Mouse (Mus musculus): ENCODE data around the gene Tbc1d22a.
"Not testable (repeated sequence)": the region's sequence is repeated elsewhere in the genome, so short reads cannot be mapped to it uniquely, and the experiment has no call there.

The Tbc1d22a gene

DNA sequence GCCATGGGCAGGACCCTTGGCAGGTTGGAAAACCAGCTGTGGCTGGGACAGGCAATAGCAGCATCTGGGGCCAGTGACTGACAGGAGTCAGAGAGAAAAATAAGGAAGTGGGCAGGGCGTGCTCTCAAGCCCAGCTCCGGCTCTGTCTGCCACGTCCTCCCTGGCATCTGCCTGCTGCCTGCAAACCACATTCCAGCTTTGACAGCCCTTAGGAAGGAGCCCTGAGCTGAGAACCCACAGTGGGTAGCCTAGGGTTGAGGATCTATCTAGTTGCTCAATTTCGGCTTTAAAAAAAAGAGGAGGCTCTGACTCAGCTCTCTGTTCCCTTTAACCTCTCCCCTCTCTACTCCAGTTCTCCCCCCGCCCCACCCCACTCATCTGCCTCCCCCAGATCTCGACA lies 11.6 kb upstream of the Tbc1d22a start:
- in situ Hi-C loops (cut with MboI, MseI): no loop called here

DNA sequence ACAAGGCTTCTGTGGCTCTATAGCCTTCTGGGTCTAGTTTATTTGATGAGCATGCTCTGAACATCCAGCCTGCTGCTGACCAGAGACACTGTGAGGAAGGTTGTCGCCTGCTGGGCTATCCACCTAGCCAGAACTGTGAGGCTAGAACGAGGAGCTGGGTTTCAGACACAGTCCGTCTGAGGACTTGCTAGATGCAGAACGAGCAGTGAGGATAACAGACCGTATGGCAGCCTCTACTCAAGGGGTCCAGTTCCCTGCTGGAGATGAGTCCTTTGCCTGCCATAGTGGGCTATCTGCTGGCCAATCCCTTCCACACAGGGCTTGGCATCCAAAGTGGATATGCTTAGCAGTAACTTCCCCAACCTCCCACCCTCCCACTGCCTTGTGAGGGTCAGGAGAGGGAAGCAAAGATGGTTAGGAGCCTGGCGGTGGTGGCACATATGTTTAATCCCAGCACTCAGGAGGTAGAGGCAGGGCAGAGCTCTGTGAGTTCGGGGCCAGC lies 10.9 kb upstream of the Tbc1d22a start:
- in situ Hi-C loops (cut with MboI, MseI): no loop called here

DNA sequence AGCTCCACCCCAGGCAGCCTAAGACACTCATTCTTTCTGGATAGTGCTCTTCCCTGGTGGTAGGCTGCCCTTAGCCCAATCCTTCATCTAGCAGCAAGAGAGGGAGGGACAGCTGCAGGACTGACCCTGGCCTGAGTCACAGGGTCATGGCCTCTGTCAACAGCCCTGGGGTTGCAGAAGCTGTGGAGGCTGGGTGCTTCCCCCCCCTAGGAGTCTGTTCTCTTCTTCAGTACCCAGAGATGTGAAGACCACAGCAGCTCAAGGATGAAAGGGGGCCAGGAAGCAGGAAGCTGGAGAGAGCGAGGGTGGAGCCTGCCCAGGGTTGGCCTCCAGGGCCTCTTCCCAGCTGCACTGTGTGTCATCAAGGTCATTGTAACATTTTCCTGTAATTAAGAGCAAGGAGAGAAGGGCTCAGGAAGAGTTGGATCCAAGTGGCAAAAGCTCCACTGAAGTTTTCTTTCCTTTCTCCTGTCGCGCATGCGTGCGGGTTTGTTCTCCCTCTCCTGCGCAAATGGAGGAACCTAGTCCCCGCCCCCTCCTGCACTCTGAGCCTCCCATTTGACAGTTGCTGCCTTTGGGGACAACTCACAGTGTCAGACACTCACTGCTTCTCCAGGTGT lies 10.2 kb upstream of the Tbc1d22a start:
- in situ Hi-C loops (cut with MboI, MseI): no loop called here

DNA sequence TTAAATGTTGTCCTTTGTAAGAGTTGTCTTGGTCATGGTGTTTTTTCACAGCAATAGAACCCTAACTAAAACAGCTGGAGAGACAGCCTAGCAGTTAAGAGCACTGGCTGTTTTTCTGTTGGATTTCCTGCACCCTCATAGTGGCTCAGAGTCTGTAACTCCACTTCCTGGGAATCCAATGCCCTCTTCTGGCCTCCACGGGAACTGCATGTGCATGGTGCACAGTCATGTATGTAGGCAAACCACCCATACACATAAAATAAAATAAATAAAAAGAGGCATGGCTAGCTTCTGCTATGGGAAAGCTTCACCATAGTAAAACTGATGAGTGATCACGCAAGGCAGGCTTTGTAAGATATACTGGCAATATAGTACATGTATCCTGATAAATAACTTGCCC lies 9.0 kb upstream of the Tbc1d22a start:
- in situ Hi-C loops (cut with MboI, MseI): no loop called here

DNA sequence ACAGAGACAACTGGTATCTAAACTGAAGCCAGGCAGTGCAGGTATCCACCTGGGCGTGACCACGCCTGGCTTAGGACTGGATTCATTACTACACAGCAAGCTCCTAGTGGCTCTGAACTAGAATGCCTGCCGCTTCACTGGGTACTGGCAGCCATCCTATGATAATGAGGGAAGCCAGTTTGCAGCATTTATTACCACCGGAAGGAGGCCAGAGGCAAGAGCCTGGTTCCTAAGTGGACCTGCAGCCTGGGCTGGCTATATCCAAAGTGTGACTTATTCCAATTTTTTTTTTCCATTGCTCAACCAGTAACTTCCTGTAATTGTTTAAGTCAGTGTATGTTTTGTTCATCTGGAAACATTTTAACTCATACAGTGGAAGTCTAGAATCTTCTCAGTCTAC lies 7.9 kb upstream of the Tbc1d22a start:
- in situ Hi-C loops (cut with MboI, MseI): no loop called here

DNA sequence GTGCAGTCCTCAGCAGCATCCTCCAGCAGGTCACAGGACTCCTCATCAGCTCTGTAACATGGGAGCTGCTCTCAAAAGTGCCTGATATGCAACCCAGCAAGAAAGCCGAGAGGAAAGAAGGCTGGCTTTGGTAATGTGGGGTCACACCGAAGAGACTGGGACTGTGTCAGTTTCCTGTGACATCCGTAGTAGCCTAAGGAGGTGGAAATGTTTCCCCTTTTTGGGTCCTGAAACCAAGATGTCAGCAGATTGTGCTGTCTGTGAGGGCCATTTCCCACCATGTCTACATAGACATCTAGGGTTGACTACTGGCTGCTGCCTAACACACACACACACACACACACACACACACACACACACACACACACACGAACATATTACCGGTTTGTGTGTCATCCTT lies 2.1 kb upstream of the Tbc1d22a start:
- in situ Hi-C loops (cut with MboI, MseI): not testable (repeated sequence)

DNA sequence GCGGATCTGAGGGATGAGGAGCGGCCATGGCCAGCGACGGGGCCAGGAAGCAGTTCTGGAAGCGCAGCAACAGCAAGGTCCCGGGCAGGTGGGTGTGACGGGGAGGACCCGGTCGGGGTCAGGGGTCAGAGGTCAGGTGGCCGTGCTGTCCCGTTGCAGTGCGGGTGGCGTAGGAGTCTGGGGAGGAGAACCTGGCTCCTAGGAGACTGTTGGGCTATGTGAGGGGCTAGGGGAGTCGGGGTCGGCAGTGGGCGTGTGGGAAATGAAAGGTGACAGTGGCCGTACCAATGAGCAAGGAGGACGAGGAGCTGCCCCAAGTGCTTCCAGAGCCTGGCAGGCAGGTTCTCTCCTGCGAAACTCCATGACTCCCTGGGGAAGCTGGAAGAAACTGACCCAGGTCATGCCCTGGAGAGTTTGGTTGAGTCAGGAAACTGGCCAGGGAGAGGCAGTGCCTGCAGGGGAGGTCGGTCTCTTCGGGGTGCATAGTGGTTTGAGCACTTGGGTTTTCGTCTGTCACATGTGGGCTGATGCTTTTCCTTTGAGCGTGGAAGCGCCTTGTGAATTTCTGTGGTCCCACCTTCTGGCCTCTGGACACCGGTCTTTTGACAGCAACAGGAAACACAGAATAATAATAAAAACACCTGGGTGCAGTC lies 416 bp downstream of the Tbc1d22a start:
- in situ Hi-C loops (cut with MboI, MseI): no loop called here

DNA sequence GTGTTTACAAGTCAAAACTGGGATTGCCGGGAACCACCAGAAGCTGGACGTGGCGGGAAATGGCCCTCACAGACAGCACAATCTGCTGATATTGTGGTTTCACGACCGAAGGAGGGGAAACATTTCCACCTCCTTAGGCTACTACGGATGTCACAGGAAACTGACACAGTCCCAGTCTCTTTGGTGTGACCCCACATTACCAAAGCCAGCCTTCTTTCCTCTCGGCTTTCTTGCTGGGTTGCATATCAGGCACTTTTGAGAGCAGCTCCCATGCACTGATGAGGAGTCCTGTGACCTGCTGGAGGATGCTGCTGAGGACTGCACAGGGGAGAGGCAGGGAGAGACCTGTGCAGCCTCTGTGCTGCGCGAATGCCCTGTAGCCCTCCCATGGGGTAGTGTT lies 2.4 kb downstream of the Tbc1d22a start:
- in situ Hi-C loops (cut with MboI, MseI): not testable (repeated sequence)

DNA sequence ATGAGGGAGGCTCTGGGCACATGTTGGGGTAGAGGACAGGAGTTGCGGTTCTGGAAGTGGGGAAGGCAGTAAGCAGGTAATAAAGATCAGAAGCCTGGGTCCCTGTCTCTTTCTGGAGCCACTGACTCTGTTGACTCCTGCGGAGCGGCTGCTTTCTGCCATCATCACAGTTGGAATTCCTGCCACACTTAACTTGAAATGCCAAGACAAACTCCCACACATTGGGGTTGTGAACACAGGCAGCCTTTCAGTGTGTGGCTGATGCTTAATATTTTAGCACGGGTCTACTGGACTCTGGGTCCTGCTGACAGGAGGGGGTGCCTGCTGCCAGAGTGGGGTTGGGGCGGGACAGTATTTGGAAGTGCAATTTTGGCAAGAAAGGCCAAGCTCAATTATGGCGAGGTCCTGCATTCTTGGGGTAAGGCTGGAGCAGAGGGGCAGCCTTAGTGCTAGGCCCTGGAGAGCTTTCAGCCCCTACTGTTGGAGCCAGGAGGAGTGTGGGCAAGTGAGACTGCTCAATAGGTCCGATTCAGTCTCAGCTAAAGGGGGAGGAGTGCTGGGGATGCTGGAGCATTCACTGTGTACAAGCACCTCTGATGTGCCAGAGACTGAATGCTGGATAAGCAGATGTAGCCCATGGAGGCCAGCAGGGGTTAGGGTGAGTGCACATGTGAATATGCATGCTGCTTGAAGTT lies 5.4 kb downstream of the Tbc1d22a start:
- in situ Hi-C loops (cut with MboI, MseI): no loop called here

DNA sequence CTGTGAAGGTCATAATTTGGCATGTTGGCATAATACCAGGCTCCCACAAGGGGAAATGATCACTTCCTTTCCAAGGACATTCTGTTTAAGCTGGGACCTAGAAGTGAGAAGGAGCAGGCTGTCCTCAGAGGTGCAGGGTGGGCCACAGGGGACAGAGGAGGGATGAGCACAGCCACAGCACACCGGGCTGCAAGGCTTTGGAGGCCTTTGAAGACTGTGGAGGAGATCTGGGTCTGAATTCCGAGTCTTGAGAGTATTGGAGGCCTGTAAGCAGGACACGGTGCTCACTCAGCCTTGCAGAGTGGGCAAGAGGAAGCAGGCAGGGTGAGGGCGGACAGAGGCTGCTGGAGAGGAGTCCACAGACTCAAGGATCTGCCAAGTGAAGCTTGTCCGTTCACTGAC lies 6.0 kb downstream of the Tbc1d22a start:
- in situ Hi-C loops (cut with MboI, MseI): no loop called here

DNA sequence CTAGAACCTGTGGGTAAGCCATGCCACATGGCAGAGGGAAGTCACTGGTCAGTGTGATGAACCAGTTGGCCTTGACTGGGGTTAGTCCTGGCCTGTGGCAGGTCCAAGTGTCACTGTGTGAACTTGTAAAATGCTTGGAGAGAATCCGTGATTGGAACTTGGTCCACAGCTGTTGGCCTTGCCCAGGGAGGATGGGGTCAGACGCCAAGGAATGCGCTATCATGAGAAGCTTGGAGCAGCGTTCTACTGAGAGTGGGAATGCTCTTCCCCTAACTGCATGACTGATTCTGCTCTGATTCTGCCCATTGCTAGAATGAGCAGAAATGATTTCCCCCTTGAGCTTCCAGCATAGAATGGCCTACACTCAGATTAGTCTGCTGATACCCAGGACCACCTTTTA lies 6.5 kb downstream of the Tbc1d22a start:
- in situ Hi-C loops (cut with MboI, MseI): no loop called here

DNA sequence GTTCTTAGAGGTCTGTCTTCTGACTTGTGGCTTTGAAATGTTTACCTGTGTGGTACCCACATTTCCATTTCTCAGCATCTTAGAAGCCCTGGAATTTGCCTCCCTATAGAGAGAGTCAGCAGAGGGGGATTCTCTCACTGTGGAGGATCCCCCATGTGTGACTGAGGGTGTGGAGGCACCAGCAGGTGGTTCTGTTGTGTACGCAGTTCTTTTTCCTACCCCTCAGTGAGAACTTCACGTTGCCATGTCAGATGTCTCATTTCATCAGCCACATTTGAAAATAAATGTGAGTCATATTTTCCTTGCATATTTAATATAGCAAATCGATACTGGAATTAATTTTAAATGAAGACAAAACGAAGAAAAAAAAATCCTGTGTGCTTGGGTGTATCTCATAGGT lies 7.1 kb downstream of the Tbc1d22a start:
- in situ Hi-C loops (cut with MboI, MseI): no loop called here

DNA sequence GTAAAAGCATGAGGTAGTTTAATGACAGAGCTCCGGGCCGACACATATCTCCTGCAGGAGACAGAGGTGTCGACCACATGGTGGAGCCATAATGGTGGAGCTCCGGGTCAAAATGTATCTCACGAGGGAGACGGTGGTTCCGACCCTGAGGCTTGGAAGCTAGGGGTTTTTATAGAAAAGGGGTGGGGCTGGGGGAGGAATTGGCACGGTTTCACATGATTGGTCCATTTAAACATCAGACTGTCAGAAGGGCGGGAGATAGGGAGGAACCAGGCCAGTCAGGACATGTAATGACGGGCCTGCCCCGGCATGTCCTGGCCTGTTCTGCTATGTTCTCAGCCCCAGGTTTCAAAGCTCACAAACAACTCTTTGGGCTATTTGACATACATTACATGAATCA lies 7.6 kb downstream of the Tbc1d22a start:
- in situ Hi-C loops (cut with MboI, MseI): not testable (repeated sequence)

DNA sequence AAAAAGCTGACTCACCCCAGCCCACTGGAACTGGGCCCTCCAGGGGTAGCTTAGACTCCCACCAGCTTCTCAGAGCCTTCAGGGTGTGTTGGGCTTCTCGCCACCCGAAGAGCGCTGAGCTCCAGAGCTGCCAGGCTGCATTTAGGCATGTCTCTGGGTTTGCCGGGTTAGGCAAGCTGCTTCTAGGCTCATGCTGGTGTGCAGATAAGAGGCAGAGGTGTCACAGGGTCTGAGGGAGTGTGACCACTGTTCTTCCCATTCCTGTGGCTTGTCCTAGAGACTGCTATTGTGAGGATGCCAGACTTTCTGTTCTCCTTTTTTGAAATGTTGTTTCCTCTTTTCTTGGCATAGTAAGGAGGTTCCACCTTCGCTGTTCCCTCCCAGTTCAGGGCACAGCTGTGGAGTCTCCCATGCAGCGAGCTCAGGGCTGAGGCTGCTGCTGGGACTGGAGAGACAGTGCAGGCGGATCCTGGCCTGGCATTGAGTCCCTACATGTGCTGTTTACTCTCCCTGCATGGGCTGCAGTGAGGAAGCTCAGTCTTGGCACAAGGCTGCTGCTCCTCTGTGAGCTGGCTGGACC lies 10.8 kb downstream of the Tbc1d22a start:
- in situ Hi-C loops (cut with MboI, MseI): no loop called here

DNA sequence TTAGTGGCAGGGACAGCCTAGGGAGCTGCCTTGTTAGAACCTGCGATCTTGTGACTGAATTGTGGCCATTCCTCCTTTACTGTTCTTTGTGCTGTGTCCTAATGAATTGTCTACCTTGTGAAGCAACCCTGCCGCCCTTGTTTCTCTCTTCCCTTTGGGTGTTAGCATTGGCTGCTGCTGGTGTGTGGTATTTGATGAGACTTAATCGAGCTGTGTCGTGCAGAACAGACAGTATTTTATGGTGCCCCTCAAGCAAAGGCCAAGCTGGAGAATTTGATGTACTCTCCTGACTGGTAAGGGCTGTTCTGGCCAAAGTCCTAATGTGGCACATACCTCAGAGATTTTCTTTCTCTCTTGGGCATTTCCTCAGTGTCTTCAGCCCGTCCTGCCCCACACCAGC lies 12.0 kb downstream of the Tbc1d22a start:
- in situ Hi-C loops (cut with MboI, MseI): no loop called here

DNA sequence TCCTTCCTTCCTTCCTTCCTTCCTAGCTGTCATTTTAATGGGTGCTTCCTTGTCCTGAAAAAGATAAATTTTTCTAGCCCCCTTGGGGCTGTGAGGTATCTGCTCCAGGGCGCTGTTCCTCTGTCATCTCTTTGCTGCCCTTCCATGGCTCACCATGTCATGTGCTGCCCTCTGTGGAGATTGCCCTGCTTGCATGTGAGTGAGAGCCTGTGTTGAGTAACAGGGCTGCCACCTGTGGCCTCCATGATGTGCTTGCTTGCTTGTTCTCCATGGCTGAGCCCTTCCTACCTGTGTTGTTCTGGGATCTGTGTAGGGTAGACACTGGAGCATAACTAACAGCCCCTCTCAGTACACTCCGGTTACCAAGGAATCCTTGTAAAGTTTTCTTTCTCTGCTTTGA lies 12.7 kb downstream of the Tbc1d22a start:
- in situ Hi-C loops (cut with MboI, MseI): no loop called here

DNA sequence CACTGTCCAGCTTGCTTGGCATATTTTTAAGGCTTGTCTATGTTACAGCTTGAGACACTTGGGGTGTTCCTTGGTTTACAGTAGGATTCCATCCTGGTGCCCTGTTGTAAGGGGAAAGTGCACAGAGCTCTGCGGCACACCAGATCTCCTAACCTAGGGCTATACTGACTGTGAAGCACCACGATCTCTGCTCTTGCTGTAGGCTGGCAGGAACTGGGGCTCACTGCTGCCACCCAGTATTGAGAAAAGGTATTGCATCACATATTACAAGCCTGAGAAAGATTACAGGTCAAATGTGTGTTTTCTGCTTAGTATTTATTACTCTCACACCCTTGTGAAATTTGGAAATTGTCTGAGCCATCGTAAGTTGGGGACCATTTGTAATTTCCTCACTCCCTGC lies 13.9 kb downstream of the Tbc1d22a start:
- in situ Hi-C loops (cut with MboI, MseI): no loop called here

DNA sequence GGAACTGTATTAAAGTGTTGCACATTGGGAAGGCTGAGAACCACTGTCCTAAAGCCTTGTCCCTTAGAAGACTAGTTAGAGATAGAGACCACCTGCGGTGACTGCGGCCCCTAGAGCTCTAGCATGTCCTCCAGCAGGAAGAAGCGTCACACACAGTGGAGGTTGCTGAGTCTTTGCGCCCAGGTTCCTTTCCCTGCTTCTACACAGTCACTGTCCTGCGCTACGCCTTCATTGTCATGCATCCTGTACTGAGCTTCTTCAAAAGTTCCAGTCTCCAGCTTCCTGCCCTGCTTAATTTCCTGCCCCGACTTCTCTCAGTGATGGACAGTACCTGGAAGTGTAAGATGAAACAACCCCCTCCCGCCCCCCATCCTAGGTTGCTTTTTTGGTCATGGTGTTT lies 14.8 kb downstream of the Tbc1d22a start:
- in situ Hi-C loops (cut with MboI, MseI): no loop called here

DNA sequence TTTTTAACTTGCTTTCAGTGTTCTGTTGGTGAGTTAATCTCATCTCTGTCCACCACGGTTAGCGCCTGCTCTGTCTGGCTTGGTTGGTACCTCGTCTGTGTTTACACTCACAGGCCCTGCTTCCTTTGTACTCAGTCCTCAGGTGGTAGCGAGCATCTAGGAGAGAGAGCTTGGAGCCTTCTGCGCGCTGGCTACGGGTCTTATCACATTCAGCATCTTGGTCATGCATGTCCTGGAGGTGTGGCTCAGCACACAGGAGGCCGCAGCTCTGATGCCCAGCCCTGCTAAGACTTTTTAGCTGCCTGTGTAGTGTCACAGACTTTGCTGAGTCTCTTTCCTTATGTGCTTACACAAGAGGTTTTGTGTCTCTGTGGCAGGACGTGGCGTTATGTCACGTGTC lies 15.4 kb downstream of the Tbc1d22a start:
- in situ Hi-C loops (cut with MboI, MseI): no loop called here

DNA sequence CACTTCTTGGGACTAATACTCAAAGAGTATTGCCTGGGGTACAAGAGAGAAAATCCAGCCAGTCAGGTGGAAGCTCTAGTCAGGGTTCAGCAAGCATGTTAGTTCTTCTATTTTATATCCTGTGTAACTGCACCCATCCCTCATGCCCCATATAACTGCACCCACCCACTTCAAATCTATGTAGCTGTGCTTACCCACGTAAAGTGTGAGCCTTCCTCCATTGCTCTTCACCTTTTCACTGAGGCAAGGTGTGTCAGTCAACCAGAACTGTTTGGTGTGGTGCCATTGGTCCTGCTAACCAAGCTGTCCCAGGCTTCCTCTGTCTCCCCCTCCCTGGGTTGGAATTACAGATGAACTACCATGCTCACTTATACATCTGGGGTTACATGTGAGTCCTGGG lies 16.9 kb downstream of the Tbc1d22a start:
- in situ Hi-C loops (cut with MboI, MseI): no loop called here

DNA sequence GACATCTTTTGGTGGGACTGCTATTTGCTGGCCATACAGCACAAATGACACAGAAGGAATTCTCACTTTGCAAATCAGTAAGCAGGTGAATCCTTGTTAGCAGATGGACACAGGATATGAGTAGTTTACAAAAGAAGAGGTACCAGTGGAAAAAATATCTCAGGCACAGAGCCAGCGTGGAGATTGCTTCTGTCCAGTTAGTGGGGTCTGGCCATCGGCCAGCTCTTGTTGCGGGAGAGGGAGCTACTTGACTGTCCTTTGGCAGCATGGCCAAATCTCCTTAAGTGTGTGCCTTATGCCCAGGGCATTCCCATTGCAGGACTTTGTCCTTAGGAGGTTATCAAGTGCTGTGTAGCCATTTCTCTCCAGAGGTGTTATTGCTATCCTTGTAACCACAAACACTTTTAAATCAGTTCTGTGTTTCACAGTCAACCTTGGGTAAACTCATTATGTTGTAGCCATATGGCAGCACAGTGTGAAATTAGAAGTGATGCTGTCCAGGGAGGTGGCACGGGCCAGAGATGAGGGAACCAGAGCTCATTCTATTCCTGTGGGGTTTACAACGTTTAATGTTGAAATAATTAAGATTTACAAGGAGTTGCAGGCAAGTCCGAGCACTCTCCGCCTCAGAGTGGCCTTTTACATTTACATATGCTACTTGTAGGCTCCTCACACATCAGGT lies 17.7 kb downstream of the Tbc1d22a start:
- in situ Hi-C loops (cut with MboI, MseI): no loop called here

DNA sequence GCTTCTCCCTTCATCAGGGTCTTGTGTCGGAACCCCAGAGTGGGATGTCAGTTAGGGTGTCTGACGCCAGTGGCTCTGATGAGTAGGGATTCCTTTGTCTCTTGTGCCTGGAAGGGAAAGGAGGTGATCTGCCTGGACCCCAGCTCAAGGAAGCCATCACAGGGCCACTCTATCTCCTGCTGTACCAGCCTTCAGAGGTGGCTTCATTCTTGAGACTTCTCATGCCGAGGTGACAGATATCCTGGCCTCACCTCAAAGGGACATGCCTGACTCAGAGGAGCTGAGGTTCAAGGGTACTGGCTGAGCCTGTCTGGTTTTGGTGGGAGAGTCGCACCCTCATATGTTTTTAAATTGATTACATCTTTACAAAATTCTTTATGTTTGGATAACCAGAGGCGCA lies 19.7 kb downstream of the Tbc1d22a start:
- in situ Hi-C loops (cut with MboI, MseI): no loop called here

All from regulatory T cell (primary cell).